Comparison of ENCODE assay signal across 8 mouse cellular contexts in the genomic region with DNA sequence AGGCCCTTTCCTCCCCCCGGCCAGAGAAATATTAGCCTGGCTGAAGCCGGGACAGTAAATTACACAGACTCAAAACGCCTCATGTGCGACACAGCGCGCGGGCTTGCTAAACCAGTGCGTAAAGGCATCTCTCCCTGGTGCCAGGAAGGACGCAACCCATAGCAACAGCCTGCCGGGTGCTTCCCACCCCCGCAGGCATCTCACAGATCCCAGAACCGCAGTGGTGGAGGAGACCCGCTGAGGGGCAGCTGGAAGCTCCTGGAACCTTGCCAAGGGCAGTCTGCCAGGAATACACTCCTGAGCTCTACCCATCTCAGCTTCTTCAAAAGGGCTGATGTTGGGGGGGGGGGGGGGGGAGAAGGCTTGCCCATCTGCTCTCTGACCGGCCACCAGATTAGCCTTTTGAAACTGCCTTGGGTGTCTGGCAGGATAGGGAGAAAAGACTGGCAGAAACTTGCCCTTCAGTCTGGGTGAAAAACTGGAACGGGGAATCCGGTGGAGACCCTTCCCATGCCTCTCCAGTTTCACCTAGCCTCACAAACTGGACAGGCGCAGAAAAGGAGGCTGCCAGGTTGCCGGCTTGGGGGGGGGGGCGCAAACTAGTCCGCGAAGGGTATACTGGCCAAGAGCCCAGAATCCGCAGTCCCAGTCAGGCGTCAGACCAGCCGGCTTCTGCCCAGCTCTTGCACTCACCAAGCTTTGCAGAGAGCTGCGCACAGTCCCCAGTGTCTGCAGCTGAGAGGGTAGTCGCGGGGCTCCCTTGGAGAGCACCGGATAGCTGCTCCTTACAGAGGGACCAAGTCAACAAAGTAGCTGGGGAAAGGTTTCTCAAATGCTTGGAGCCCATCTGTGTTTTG. TPM values are rescaled to one million over a fixed set of nuclear protein-coding genes. Genes with fewer than 3 reads are reported as not detected.
DNase-seq lines count a peak whose midpoint lies in the region; ATAC-seq and TF ChIP-seq lines count a peak whose summit lies in the region.

A gene (plus strand): TSS at position 740 of the 857 bp plus-strand sequence.

- no peaks in the 10 kb centered on the region for H3K9me3 ChIP-seq in lung, embryonic 15.5 days
- H3K9me3 ChIP-seq in limb, embryonic 11.5 days (ENCODE audit: control insufficient read depth, low read length), result no peaks in the 10 kb centered on the region

- peaks cover 22% of the 10 kb centered on the region for H3K4me1 ChIP-seq in lung, embryonic 15.5 days
- H3K4me1 ChIP-seq in cortical plate, adult 2 months (ENCODE audit: control insufficient read depth, insufficient read depth, low read length), result no peaks in the 10 kb centered on the region
- H3K4me1 ChIP-seq in limb, embryonic 11.5 days (ENCODE audit: control insufficient read depth, insufficient read depth, low read length), result peaks cover 5% of the 10 kb centered on the region; the same call in 1 of the 2 replicates

- no peaks in the 10 kb centered on the region for H3K36me3 ChIP-seq in lung, embryonic 15.5 days
- H3K36me3 ChIP-seq in limb, embryonic 11.5 days (ENCODE audit: control insufficient read depth, insufficient read depth, low read length), result no peaks in the 10 kb centered on the region

- 1% methylated on average over 27 of the region's 28 CpGs for WGBS in lung, embryonic 15.5 days
- under 1% methylated on average over 28 of the region's 28 CpGs for WGBS in limb, embryonic 11.5 days

- no peak for TF ChIP-seq CTCF in cortical plate, adult 2 months (IDR thresholded peaks at IDR 0.05; ENCODE audit: extremely low read depth, insufficient read depth, low read length)

- peak; percentile 78 for ATAC-seq in lung, embryonic 15.5 days (ENCODE audit: borderline replicate concordance, extremely low read depth, low FRiP score, low TSS enrichment)
- 0 out of 4 replicates have a peak, but pooled peaks have one; percentile 19 to 32 for ATAC-seq in hematopoietic stem cell, adult 5-6 weeks (replicated peaks in 1 of 2; ENCODE audit: insufficient read depth in 1 of 2, low FRiP score in 2 of 2, low TSS enrichment in 1 of 2, low read depth in 1 of 2, poor library complexity in 2 of 2, severe bottlenecking in 2 of 2)
- peak; percentile 70 for ATAC-seq in limb, embryonic 11.5 days (ENCODE audit: insufficient number of reproducible peaks, low FRiP score, low TSS enrichment, low read depth)

- no peak for DNase-seq in lung, postnatal 36 days
- peak; percentile 50 for DNase-seq in limb, embryonic 11.5 days (ENCODE audit: low spot score)
- peak; percentile 65 for DNase-seq in retina, postnatal 7 days (ENCODE audit: low read depth, low spot score)
- no peak for DNase-seq in adrenal gland, postnatal 25 days
- DNase-seq in ovary, adult 18-20 months (ENCODE audit: low spot score), result no peak

- peak within 1 kb of the TSS; percentile 32 for H3K4me3 ChIP-seq in lung, embryonic 15.5 days
- H3K4me3 ChIP-seq in cortical plate, adult 2 months (ENCODE audit: insufficient read depth, low read length), result peak within 1 kb of the TSS; percentile 32
- H3K4me3 ChIP-seq in limb, embryonic 11.5 days (ENCODE audit: low read depth, low read length), result peak within 1 kb of the TSS; percentile 28

- peaks cover 42% of the 10 kb centered on the region for H3K27me3 ChIP-seq in lung, embryonic 15.5 days
- peaks cover 45% of the 10 kb centered on the region for H3K27me3 ChIP-seq in limb, embryonic 11.5 days (ENCODE audit: control insufficient read depth, insufficient read depth, low read length)

- peak within 1 kb of the TSS; percentile 23; the same call in 1 of the 2 replicates for H3K27ac ChIP-seq in lung, embryonic 15.5 days
- H3K27ac ChIP-seq in cortical plate, adult 2 months (ENCODE audit: insufficient read depth, low read length), result no peak within 1 kb of the TSS
- H3K27ac ChIP-seq in limb, embryonic 11.5 days (replicated peaks; ENCODE audit: low read depth, low read length), result no peak within 1 kb of the TSS

- no peak within 1 kb of the TSS for H3K9ac ChIP-seq in lung, embryonic 15.5 days
- 0 out of 2 replicates have a peak within 1 kb of the TSS, but pooled peaks have one; percentile 18 for H3K9ac ChIP-seq in limb, embryonic 11.5 days (ENCODE audit: low read length)

- H3K4me2 ChIP-seq in lung, embryonic 15.5 days, result peak within 1 kb of the TSS; percentile 63
- peak within 1 kb of the TSS; percentile 46 for H3K4me2 ChIP-seq in limb, embryonic 11.5 days (ENCODE audit: low read depth, severe bottlenecking)

- TF ChIP-seq POLR2A in cortical plate, adult 2 months (IDR thresholded peaks at IDR 0.05; ENCODE audit: extremely low read depth, insufficient read depth, low read length), result no peak

RNA-seq across cellular contexts. Expression of the gene that starts here (rescaled TPM):
- 0.65 and 0.66 TPM in 2 replicates for polyA plus RNA-seq in lung, embryonic 15.5 days (2015; fragmentation: Nextera tagmentation; extraction: Ambion mirVana)
- polyA plus RNA-seq in cortical plate, adult 2 months (2012; rRNA removed), result 0.34 and 0.94 TPM in 2 replicates
- total RNA-seq in hematopoietic stem cell, adult 5-6 weeks (2017), result 0.69 TPM in 1 of 2 replicates, not detected in the other
- polyA plus RNA-seq in limb, embryonic 11.5 days (2014; fragmentation: Nextera tagmentation; extraction: Ambion mirVana), result 0.08 and 0.13 TPM in 2 replicates
- 0.06 TPM in 1 of 2 replicates, not detected in the other for total RNA-seq in adrenal gland, postnatal 25 days (2021)

Comparison
In these comparisons a context has a peak if more than half of its experiments do, and no peak if none do; other contexts are left out.
1. Peak in ATAC-seq, H3K4me3 ChIP-seq, H3K27ac ChIP-seq and H3K4me2 ChIP-seq in lung, embryonic 15.5 days; RNA of the gene not detected or under 1 TPM.
2. Peak in ATAC-seq in hematopoietic stem cell, adult 5-6 weeks; RNA of the gene not detected or under 1 TPM.
3. Peak in DNase-seq, ATAC-seq, H3K4me3 ChIP-seq, H3K9ac ChIP-seq and H3K4me2 ChIP-seq in limb, embryonic 11.5 days; RNA of the gene not detected or under 1 TPM.
4. ATAC-seq: peak in every context shown above with its lines; median percentile 78 in lung, embryonic 15.5 days; 70 in limb, embryonic 11.5 days; 26 in hematopoietic stem cell, adult 5-6 weeks.